Mouse (Mus musculus) urinary bladder, postnatal 10 days (tissue): ENCODE results near the gene Ankrd23.

ENCODE experiments used
- DNase-seq: peaks from one replicate; pipeline ENCODE4 v3.0.0; 2022; ENCODE audit warnings: low spot score

Gene Ankrd23

GRCm38 (mm10) chr1:36513310-36513709 lies 23.4 kb downstream of the Ankrd23 start:
- no peak for DNase-seq

GRCm38 (mm10) chr1:36512966-36513280 lies 23.8 kb downstream of the Ankrd23 start:
- no peak for DNase-seq

GRCm38 (mm10) chr1:36512089-36512965 lies 24.4 kb downstream of the Ankrd23 start:
- no peak for DNase-seq

- peak; percentile 98 for DNase-seq
Observed at GRCm38 (mm10) chr1:36511289-36512021, 25.2 kb downstream of the Ankrd23 start, which contains the start of gene Cnnm3. Gene Cnnm3 (plus strand): TSS chr1:36511867.

GRCm38 (mm10) chr1:36508238-36508637 lies 28.4 kb downstream of the Ankrd23 start:
- DNase-seq: no peak

GRCm38 (mm10) chr1:36501261-36501660 lies 35.4 kb downstream of the Ankrd23 start:
- no peak for DNase-seq

- no peak for DNase-seq
Observed at GRCm38 (mm10) chr1:36497312-36497711, 39.4 kb downstream of the Ankrd23 start.

- DNase-seq: no peak
Observed at GRCm38 (mm10) chr1:36496719-36497118, 40.0 kb downstream of the Ankrd23 start.

- no peak for DNase-seq
Observed at GRCm38 (mm10) chr1:36493299-36493698, 43.4 kb downstream of the Ankrd23 start.

GRCm38 (mm10) chr1:36492416-36493139 lies 44.1 kb downstream of the Ankrd23 start:
- DNase-seq: no peak

- no peak for DNase-seq
Observed at GRCm38 (mm10) chr1:36489661-36490060, 47.0 kb downstream of the Ankrd23 start.

GRCm38 (mm10) chr1:36487111-36487510 lies 49.6 kb downstream of the Ankrd23 start:
- DNase-seq: no peak

GRCm38 (mm10) chr1:36485080-36485479 lies 51.6 kb downstream of the Ankrd23 start:
- no peak for DNase-seq

- no peak for DNase-seq
Observed at GRCm38 (mm10) chr1:36483825-36484224, 52.9 kb downstream of the Ankrd23 start.
